Mouse (Mus musculus): ENCODE measurements around the gene Gimap8.

GRCm38 (mm10) chr6:48638553-48638952, 8.5 kb upstream of the Gimap8 start:
- TF ChIP-seq GATA1 (IDR thresholded peaks at IDR 0.05; ENCODE audit: borderline replicate concordance, low read length) (no peak), FLI1 (IDR thresholded peaks at IDR 0.05; ENCODE audit: low read length) (no peak)

All from megakaryocyte, embryonic 14.5 days (primary cell).